Mouse (Mus musculus) thymus, adult 2 months (tissue): ENCODE data around the gene 1700017N19Rik. TPM values are rescaled to one million over a fixed set of nuclear protein-coding genes. Genes with fewer than 3 reads are reported as not detected.

ENCODE experiments used
- DNase-seq: peaks from one replicate; pipeline ENCODE4 v3.0.0; 2021
- H3K27ac ChIP-seq: fragments of 200-500 bp; 2 replicates; pipeline ENCODE4 v1.5.1; 2012; ENCODE audit warnings: low read length, control low read depth; ENCODE audit not compliant: control insufficient read depth, insufficient read depth
- H3K27me3 ChIP-seq: fragments of 200-500 bp; 2 replicates; pipeline ENCODE4 v1.6.1; 2012; ENCODE audit warnings: mild to moderate bottlenecking, low read length, moderate library complexity, mixed read lengths; ENCODE audit not compliant: control insufficient read depth, insufficient read depth
- H3K36me3 ChIP-seq: fragments of 200-500 bp; 2 replicates; pipeline ENCODE4 v1.6.1; 2012; ENCODE audit warnings: mild to moderate bottlenecking, low read length, moderate library complexity; ENCODE audit not compliant: control insufficient read depth, insufficient read depth
- H3K4me1 ChIP-seq: fragments of 200-500 bp; replicated peaks from 2 replicates; pipeline ENCODE4 v1.6.1; 2012; ENCODE audit warnings: low read length; ENCODE audit not compliant: control insufficient read depth, insufficient read depth
- H3K4me3 ChIP-seq: fragments of 200-500 bp; 2 replicates; pipeline ENCODE4 v1.5.1; 2012; ENCODE audit warnings: mild to moderate bottlenecking, low read length, control low read depth, moderate library complexity; ENCODE audit not compliant: control insufficient read depth, insufficient read depth
- CTCF ChIP-seq: fragments of 200-500 bp; IDR thresholded peaks from 2 replicates; pipeline ENCODE4 v1.5.1; 2012; ENCODE audit warnings: mild to moderate bottlenecking, control low read depth, low read length, moderate library complexity, borderline replicate concordance; ENCODE audit not compliant: control insufficient read depth, poor library complexity, insufficient read depth; ENCODE audit errors: extremely low read depth
- POLR2A ChIP-seq: fragments of 200-500 bp; IDR thresholded peaks from 2 replicates; pipeline ENCODE4 v1.6.1; 2012; ENCODE audit warnings: mild to moderate bottlenecking, low read length, control low read depth, moderate library complexity; ENCODE audit not compliant: control insufficient read depth, poor library complexity, insufficient read depth; ENCODE audit errors: extremely low read depth
- WGBS: fragments of 180-500 bp; shearing (Covaris S2); methylation state at CpG from one replicate; pipeline ENCODE4 v1.1.7; 2018; 5-methylcytosine and 5-hydroxymethylcytosine counted together
- polyA plus RNA-seq: library from polyadenylated mRNA; depleted of rRNA; stranded (reverse); fragments of >200 nt; gene quantifications from 2 replicates; pipeline ENCODE4 v1.2.3, GENCODE M21; 2012

Gene 1700017N19Rik
- polyA plus RNA-seq, 1 experiment, result not detected

- Histone ChIP-seq H3K4me1 (no peaks in the 10 kb centered on the region), H3K4me3 (no peak overlapping the region), H3K27ac (no peak overlapping the region), H3K36me3 (no peaks in the 10 kb centered on the region), H3K27me3 (no peaks in the 10 kb centered on the region)
- 91% methylated on average over 3 of the region's 3 CpGs for WGBS
- no peak for TF ChIP-seq POLR2A
- no peak for TF ChIP-seq CTCF
- no peak for DNase-seq
These were observed 6.1 kb upstream of the 1700017N19Rik start for GRCm38 (mm10) chr10:100584178-100584577.

DNA sequence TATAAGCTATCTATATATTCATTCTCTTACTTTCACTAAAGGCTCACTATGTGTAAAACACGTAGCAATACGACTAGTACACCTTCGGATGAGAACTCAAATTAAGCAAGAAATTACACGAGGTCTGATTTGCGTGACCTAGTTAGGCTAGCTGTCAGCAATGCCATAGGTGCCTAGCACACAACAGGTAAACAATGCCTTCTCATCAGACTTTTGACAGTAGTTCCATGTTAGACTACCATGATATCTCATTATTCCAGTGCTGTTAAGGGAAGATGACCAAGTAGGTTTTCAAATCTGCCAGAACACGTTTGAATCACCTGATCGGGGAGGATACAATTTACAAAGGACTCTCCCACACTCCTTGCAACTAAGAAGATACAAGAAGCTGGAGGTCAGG, 1.8 kb upstream of the 1700017N19Rik start:
- no peak for DNase-seq
- Histone ChIP-seq H3K36me3 (no peaks in the 10 kb centered on the region), H3K4me3 (peak overlapping the region; percentile 83), H3K4me1 (no peaks in the 10 kb centered on the region), H3K27me3 (no peaks in the 10 kb centered on the region), H3K27ac (no peak overlapping the region)
- TF ChIP-seq POLR2A, result no peak
- no peak for TF ChIP-seq CTCF
- 35% methylated on average over 7 of the region's 7 CpGs for WGBS

DNA sequence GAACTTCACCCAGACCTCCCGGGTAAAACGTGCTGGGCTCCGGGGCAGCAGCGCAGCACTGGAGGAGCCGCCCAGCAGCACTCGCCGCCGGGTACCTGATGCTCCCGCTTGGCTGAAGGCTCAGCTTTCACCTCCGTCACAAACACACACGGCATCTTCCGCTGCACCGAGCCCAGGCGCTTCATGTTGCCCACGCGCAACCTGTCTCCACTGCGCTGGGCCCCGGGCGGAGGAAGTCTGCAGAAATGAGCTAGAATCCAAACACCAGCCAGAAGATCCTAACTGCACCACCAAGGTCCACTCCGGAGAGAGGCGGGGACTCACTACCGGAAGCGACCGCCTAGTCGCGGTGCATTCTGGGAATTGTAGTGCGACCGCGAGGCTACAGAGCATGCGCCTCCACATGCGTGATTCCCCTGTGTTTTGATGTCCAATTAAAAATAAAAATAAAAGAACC, 1.3 kb upstream of the 1700017N19Rik start:
- Histone ChIP-seq H3K4me3 (peak overlapping the region; percentile 83), H3K27me3 (no peaks in the 10 kb centered on the region), H3K27ac (0 out of 2 replicates have a peak overlapping the region, but pooled peaks have one; percentile 10), H3K4me1 (no peaks in the 10 kb centered on the region), H3K36me3 (no peaks in the 10 kb centered on the region)
- under 1% methylated on average over 31 of the region's 31 CpGs for WGBS
- DNase-seq, result peak; percentile 86
- TF ChIP-seq CTCF (no peak), POLR2A (peak; percentile 68)

GRCm38 (mm10) chr10:100598339-100598738, 8.1 kb downstream of the 1700017N19Rik start:
- no peaks in the 10 kb centered on the region for H3K36me3 ChIP-seq
- no peak overlapping the region for H3K27ac ChIP-seq
- WGBS, result 89% methylated on average over 3 of the region's 3 CpGs
- no peaks in the 10 kb centered on the region for H3K4me1 ChIP-seq
- no peak for DNase-seq
- TF ChIP-seq POLR2A (no peak), CTCF (no peak)
- no peak overlapping the region for H3K4me3 ChIP-seq
- H3K27me3 ChIP-seq, result no peaks in the 10 kb centered on the region

- WGBS, result 95% methylated on average over 9 of the region's 9 CpGs
- DNase-seq, result no peak
- Histone ChIP-seq H3K4me3 (no peak overlapping the region), H3K36me3 (no peaks in the 10 kb centered on the region), H3K4me1 (no peaks in the 10 kb centered on the region), H3K27me3 (no peaks in the 10 kb centered on the region), H3K27ac (no peak overlapping the region)
- no peak for TF ChIP-seq CTCF
- TF ChIP-seq POLR2A, result no peak
These were observed 13.2 kb downstream of the 1700017N19Rik start for GRCm38 (mm10) chr10:100603511-100603910.

DNA sequence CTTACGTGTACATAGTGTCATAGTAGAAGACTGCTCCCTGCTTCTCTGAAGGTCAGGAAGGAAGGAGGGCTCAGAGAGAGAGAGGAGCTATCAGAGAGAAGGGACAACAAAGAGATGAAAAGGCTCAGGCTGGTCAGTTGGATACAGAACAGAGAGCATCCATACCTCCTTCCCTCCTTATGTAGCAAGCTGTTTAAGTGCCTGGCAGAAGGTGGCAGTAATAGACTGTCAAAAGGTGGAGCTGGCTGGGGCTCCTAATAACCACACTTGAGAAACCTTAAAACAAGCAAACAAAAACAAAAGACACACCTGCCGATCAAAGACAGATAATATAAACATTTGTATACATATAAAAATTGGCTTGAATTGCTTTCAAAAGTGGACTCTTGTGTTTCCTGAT, 14.0 kb downstream of the 1700017N19Rik start:
- Histone ChIP-seq H3K27me3 (no peaks in the 10 kb centered on the region), H3K4me1 (no peaks in the 10 kb centered on the region), H3K36me3 (no peaks in the 10 kb centered on the region), H3K27ac (no peak overlapping the region), H3K4me3 (no peak overlapping the region)
- DNase-seq, result no peak
- no peak for TF ChIP-seq CTCF
- TF ChIP-seq POLR2A, result no peak
- 65% methylated on average over 2 of the region's 2 CpGs for WGBS

DNA sequence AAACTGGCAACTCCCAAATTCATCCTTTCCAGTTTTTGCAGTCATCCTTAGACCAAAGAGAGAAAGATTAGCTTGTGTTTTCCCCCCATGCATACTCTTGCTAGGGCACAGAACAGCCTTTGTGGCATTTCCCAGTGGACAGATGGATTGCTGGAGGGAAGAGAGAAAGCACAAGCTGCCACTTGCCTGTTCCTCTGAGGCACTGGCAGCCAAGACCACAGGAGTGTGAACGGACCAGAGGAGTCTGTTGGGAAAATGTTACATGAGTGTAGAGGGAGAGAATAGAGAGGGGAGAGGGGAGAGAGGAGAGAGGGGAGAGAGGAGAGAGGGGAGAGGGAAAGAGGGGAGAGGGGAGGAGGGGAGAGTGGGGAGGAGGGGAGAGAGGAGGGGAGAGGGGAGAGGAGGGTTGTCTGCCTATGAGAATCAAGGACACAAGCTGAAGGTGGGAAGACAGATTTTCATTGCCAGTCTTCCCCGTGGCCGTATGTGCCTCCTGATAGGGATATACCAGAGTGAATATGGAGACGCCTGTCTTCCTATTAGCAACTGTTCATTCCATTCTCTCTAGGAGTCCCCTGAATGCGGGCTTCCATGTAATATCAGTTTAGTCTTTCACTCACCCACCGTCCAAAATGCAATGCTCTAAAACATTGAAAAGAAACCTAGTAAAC, 27.1 kb downstream of the 1700017N19Rik start:
- Histone ChIP-seq H3K27ac (no peak overlapping the region), H3K27me3 (no peaks in the 10 kb centered on the region), H3K4me3 (no peak overlapping the region), H3K36me3 (no peaks in the 10 kb centered on the region), H3K4me1 (no peaks in the 10 kb centered on the region)
- 90% methylated on average over 6 of the region's 6 CpGs for WGBS
- DNase-seq, result no peak
- TF ChIP-seq POLR2A (no peak), CTCF (no peak)

DNA sequence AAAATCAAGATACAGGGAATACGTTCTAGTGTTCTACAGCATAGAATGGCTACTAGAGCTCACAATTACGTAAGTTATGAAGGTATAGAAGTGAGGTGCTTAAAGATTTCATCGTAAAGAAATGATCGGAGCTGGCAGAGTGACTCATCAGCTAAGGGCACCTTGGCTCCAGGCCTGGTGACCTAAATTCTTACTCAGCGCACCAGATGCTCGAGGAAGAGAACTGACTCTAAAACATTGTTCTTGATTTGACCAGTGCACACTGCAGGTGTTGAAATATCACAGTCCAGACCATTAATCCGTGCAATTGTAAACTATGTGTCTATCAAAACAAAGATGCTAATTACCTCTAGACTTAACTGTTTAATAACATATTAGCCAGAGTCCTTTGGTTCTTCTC, 29.2 kb downstream of the 1700017N19Rik start:
- DNase-seq, result no peak
- Histone ChIP-seq H3K36me3 (no peaks in the 10 kb centered on the region), H3K27me3 (no peaks in the 10 kb centered on the region), H3K4me3 (no peak overlapping the region), H3K27ac (no peak overlapping the region), H3K4me1 (no peaks in the 10 kb centered on the region)
- 93% methylated on average over 7 of the region's 7 CpGs for WGBS
- no peak for TF ChIP-seq CTCF
- no peak for TF ChIP-seq POLR2A
